Mouse (Mus musculus): ENCODE measurements around the gene Kcnc2. TPM values are rescaled to one million over a fixed set of nuclear protein-coding genes. Genes with fewer than 3 reads are reported as not detected.
"Not testable (repeated sequence)": the region's sequence is repeated elsewhere in the genome, so short reads cannot be mapped to it uniquely, and the experiment has no call there.

Gene Kcnc2
- polyA plus RNA-seq (2015; fragmentation: Nextera tagmentation; extraction: Ambion mirVana): 0.24 and 0.67 TPM in 2 replicates

DNA sequence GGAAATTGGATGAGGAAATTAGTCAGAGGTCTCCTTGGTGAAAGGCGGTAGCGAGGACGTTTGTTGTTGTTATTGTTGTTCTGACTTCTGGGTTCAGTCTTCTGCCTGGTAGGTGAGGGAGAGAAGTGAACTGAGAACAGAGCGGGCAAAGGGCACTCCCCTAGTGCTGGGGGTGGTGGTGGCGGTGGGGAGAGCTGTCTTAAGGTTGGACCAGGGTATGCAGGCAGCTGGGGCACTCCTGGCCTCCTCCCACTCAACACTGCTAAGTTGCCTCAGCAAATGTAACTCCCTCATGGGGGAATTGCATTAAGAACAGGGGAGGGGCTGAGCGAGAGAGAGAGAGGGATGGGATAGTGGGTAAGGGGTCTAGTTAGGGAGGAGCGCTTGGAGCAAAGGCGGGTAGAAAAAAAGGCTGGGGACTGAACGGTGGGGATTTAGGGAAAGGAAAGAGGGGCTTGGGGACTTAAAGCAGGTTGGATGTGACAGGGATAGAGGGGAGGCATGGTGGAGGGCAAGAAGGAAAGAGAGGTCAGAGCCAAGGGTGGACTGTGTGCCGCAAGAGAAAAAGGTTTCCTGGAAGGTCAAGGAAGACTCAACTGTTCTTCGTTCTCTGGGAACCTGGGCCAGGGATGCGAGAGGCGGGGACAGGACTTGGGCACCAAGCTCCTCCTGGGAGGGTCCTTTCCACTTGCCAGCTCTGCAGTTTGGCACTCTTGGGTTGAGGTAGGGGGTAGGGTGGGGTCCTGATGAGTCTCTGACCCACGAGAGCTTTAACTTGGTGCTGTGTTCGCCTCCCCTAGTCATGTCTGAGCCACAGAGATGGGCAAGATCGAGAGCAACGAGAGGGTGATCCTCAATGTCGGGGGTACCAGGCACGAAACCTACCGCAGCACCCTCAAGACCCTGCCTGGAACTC lies at the start of gene Kcnc2:
Kcnc2 (plus strand) TSS at position 235 of the 916 bp plus-strand sequence.
- H3K4me3 ChIP-seq (ENCODE audit: low read length): peak within 1 kb of the TSS; percentile 55
- H3K9me3 ChIP-seq (ENCODE audit: control insufficient read depth, low read length): no peaks in the 10 kb centered on the region
- WGBS: 3% methylated on average over 20 of the region's 20 CpGs
- H3K27ac ChIP-seq (ENCODE audit: low read length): no peak within 1 kb of the TSS
- peaks cover 16% of the 10 kb centered on the region; the same call in 1 of the 2 replicates for H3K4me1 ChIP-seq (replicated peaks; ENCODE audit: control insufficient read depth, insufficient read depth, low read length)
- peak within 1 kb of the TSS; percentile 60 for H3K9ac ChIP-seq (ENCODE audit: low read length)
- no peaks in the 10 kb centered on the region for H3K36me3 ChIP-seq (ENCODE audit: control insufficient read depth, insufficient read depth, low read length)
- peak within 1 kb of the TSS; percentile 88 for H3K4me2 ChIP-seq (ENCODE audit: low read depth, low read length)
- peaks cover 34% of the 10 kb centered on the region for H3K27me3 ChIP-seq (ENCODE audit: control insufficient read depth, insufficient read depth, low read depth, low read length)
- ATAC-seq (ENCODE audit: low read depth): peak; percentile 46

DNA sequence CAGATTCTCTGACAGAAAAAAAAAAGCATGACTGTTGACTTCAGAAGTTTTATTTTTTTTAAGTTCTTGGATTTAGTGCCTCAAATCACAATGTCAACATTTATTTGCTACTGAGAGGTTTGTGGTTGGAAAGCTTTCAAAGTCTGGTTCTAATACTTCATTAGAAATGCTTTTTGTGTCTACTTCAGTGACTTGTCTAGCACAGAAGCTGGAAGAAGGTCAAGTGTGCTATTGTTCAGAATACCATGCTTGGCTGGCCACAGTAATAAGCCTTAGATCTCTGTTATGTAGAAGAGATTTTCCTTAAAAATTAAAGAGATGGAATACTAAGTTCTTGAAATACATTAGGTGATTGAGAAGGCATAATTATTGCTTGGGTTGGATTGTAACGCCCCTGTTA lies 43.8 kb upstream of the Kcnc2 start:
- Histone ChIP-seq H3K9me3 (ENCODE audit: control insufficient read depth, low read length) (no peaks in the 10 kb centered on the region), H3K36me3 (ENCODE audit: control insufficient read depth, insufficient read depth, low read length) (no peaks in the 10 kb centered on the region), H3K4me2 (ENCODE audit: low read depth, low read length) (no peak overlapping the region), H3K27me3 (ENCODE audit: control insufficient read depth, insufficient read depth, low read depth, low read length) (no peaks in the 10 kb centered on the region), H3K27ac (ENCODE audit: low read length) (no peak overlapping the region), H3K9ac (ENCODE audit: low read length) (no peak overlapping the region), H3K4me1 (replicated peaks; ENCODE audit: control insufficient read depth, insufficient read depth, low read length) (no peaks in the 10 kb centered on the region), H3K4me3 (ENCODE audit: low read length) (no peak overlapping the region)
- no peak for ATAC-seq (ENCODE audit: low read depth)
- 52% methylated on average over 1 of the region's 1 CpGs for WGBS

DNA sequence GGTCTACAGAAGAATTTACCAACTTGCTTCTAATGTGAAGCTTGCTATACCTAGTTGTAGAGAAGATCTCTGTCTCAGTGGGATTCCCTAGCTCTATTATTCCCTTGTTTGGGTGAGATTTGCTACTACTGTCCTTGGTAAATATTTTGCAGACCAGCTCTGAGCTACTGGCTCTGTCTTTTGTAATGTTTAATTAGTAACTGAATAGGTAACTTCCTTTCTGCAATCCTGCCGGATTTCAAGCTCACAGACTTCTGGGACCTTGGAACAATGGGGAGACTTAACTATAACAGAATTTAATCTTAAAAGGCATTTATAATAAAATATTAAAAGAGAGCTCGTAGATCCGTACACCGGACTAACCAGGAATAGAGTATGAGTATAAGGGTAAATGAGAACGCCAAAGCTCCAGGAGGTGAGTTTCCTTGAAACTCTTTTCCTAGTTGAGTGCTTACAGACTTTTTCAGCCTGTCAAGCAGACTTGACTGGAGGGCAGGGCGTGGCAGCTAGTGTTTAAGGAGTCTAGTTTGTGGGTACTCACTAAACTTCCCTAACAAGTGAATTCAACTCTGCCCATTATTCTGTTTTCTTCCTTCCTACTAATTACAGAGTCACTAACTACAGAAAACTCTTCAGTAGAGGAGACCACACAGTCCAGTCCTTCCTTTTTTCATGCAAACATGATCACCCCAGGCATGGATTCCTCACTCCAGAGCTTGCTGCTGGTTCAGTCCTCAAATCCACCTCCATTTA lies 41.7 kb upstream of the Kcnc2 start:
- not testable (repeated sequence) for H3K27ac ChIP-seq (ENCODE audit: low read length); H3K27me3 ChIP-seq (ENCODE audit: control insufficient read depth, insufficient read depth, low read depth, low read length); H3K4me2 ChIP-seq (ENCODE audit: low read depth, low read length); H3K9me3 ChIP-seq (ENCODE audit: control insufficient read depth, low read length); ATAC-seq (ENCODE audit: low read depth); H3K4me1 ChIP-seq (replicated peaks; ENCODE audit: control insufficient read depth, insufficient read depth, low read length); H3K9ac ChIP-seq (ENCODE audit: low read length); H3K36me3 ChIP-seq (ENCODE audit: control insufficient read depth, insufficient read depth, low read length); H3K4me3 ChIP-seq (ENCODE audit: low read length)
- WGBS: 46% methylated on average over 6 of the region's 6 CpGs

DNA sequence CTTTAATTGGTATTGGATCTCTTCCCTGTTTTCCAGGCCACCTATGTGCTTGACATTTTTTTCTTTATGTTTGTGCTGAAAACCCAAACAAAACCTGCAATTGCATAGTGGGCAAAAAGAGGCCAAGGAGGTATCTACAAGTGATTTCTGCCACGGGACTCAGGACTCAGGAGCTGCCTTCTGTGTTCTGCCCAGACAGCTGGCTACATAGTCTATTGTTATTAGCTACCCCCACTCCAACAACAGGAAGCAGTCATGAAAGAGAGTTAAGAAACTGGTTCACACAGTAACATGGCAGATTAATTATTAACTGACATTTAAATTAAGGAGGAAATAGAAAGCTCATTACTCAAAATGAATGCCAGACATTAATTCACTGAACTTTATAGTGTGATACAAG lies 38.2 kb upstream of the Kcnc2 start:
- H3K36me3 ChIP-seq (ENCODE audit: control insufficient read depth, insufficient read depth, low read length); H3K4me1 ChIP-seq (replicated peaks; ENCODE audit: control insufficient read depth, insufficient read depth, low read length); H3K27ac ChIP-seq (ENCODE audit: low read length); H3K4me3 ChIP-seq (ENCODE audit: low read length); H3K4me2 ChIP-seq (ENCODE audit: low read depth, low read length); ATAC-seq (ENCODE audit: low read depth); H3K9me3 ChIP-seq (ENCODE audit: control insufficient read depth, low read length); H3K9ac ChIP-seq (ENCODE audit: low read length); H3K27me3 ChIP-seq (ENCODE audit: control insufficient read depth, insufficient read depth, low read depth, low read length): not testable (repeated sequence)
- WGBS: 30% methylated on average over 1 of the region's 1 CpGs

DNA sequence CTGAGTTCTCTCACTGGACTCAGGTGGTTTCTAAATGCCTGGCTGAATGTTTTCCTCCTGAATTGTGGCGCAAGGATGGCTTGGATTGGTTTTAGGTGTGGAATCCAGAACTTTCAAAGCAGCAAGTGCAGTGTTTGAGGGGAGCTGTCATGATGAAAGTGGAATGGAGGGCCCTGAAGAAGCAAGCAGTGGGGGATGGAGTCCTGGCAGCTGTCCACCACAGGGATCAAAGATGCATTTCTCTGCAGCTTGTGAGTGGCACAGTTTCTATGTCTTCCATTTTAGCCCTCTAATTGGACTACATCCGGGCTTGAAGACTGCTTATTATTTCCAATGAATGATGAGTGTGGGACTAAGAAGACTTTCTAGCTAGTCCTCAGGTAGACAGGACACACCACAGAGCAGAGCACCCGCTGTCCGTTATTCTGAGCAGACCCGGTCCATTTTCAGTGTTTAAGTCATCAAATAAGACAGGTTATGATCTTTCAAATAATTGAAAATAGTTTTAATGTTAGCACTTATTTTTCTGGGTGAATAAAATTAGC lies 35.5 kb upstream of the Kcnc2 start:
- not testable (repeated sequence) for H3K4me2 ChIP-seq (ENCODE audit: low read depth, low read length); H3K27ac ChIP-seq (ENCODE audit: low read length); H3K4me1 ChIP-seq (replicated peaks; ENCODE audit: control insufficient read depth, insufficient read depth, low read length); H3K36me3 ChIP-seq (ENCODE audit: control insufficient read depth, insufficient read depth, low read length); H3K4me3 ChIP-seq (ENCODE audit: low read length); H3K9ac ChIP-seq (ENCODE audit: low read length); ATAC-seq (ENCODE audit: low read depth); H3K9me3 ChIP-seq (ENCODE audit: control insufficient read depth, low read length); H3K27me3 ChIP-seq (ENCODE audit: control insufficient read depth, insufficient read depth, low read depth, low read length)
- 76% methylated on average over 5 of the region's 5 CpGs for WGBS

DNA sequence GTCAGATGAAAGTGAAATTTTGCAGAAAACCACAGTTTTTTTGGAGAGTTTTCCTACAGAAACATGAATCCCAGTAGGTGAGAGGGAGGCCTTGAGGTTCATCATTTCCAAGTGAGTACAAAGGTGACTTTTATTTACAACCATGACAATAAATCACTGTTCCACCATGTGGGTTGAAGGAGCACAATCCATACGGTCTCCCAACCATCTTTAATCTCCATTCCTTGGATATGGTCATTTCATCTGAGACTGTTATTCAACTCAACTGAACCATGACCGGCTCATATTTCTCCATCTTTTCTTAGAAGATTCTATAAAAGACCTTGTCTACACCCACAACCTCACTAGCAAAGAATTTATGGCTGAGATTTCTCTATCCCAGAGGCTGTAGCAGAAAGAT lies 22.6 kb upstream of the Kcnc2 start:
- 75% methylated on average over 2 of the region's 2 CpGs for WGBS
- Histone ChIP-seq H3K36me3 (ENCODE audit: control insufficient read depth, insufficient read depth, low read length) (no peaks in the 10 kb centered on the region), H3K4me2 (ENCODE audit: low read depth, low read length) (no peak overlapping the region), H3K27ac (ENCODE audit: low read length) (no peak overlapping the region), H3K27me3 (ENCODE audit: control insufficient read depth, insufficient read depth, low read depth, low read length) (no peaks in the 10 kb centered on the region), H3K9me3 (ENCODE audit: control insufficient read depth, low read length) (no peaks in the 10 kb centered on the region), H3K4me3 (ENCODE audit: low read length) (no peak overlapping the region), H3K9ac (ENCODE audit: low read length) (no peak overlapping the region), H3K4me1 (replicated peaks; ENCODE audit: control insufficient read depth, insufficient read depth, low read length) (no peaks in the 10 kb centered on the region)
- ATAC-seq (ENCODE audit: low read depth): no peak

DNA sequence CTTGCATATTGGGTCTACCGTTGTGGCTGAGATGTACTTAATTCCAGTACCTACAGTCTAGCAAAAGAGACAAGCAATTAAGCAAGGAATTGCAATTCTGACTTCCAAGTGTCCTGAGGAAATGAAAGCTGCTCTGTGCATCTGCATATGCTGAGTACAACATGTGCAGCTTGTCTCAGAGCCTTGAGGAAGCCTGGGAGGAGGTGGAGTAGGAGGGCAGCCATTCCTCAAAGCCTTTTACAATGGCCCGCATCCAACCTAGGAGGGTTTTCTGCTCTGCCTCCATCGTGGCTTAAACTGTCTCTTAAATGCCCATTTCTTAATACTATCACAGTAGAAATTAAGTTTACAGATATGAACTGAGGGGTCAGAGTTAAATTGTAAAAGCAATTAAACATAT lies 7.5 kb upstream of the Kcnc2 start:
- no peak for ATAC-seq (ENCODE audit: low read depth)
- WGBS: 66% methylated on average over 3 of the region's 3 CpGs
- Histone ChIP-seq H3K4me3 (ENCODE audit: low read length) (no peak overlapping the region), H3K9ac (ENCODE audit: low read length) (no peak overlapping the region), H3K4me2 (ENCODE audit: low read depth, low read length) (no peak overlapping the region), H3K4me1 (replicated peaks; ENCODE audit: control insufficient read depth, insufficient read depth, low read length) (no peaks in the 10 kb centered on the region), H3K36me3 (ENCODE audit: control insufficient read depth, insufficient read depth, low read length) (no peaks in the 10 kb centered on the region), H3K27me3 (ENCODE audit: control insufficient read depth, insufficient read depth, low read depth, low read length) (no peaks in the 10 kb centered on the region), H3K9me3 (ENCODE audit: control insufficient read depth, low read length) (no peaks in the 10 kb centered on the region), H3K27ac (ENCODE audit: low read length) (no peak overlapping the region)

DNA sequence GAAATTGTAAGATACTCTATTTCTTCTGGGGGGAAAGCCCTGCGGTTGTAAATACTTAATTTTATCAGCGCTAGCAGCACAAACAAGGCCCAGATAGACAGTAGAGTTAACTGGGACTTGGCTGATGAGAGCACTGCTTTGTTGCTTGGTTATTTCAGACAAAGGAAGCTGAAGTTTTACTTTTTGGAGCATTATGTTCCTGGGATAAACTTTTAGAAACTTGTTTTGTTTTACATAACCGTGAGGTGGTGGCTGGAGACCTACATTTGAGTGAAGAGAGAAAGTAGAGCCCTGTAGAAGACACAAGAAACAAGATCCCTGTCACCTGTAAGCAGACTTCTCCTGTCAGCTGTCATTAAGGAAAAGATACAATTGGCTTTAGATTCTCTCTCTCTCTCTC lies 1.4 kb upstream of the Kcnc2 start:
- H3K4me2 ChIP-seq (ENCODE audit: low read depth, low read length): peak overlapping the region; percentile 88; the same call in 1 of the 2 replicates
- peaks cover 34% of the 10 kb centered on the region for H3K27me3 ChIP-seq (ENCODE audit: control insufficient read depth, insufficient read depth, low read depth, low read length)
- H3K4me1 ChIP-seq (replicated peaks; ENCODE audit: control insufficient read depth, insufficient read depth, low read length): peaks cover 16% of the 10 kb centered on the region; the same call in 1 of the 2 replicates
- H3K9ac ChIP-seq (ENCODE audit: low read length): no peak overlapping the region
- H3K9me3 ChIP-seq (ENCODE audit: control insufficient read depth, low read length): no peaks in the 10 kb centered on the region
- ATAC-seq (ENCODE audit: low read depth): no peak
- 59% methylated on average over 3 of the region's 3 CpGs for WGBS
- no peaks in the 10 kb centered on the region for H3K36me3 ChIP-seq (ENCODE audit: control insufficient read depth, insufficient read depth, low read length)
- no peak overlapping the region for H3K27ac ChIP-seq (ENCODE audit: low read length)
- H3K4me3 ChIP-seq (ENCODE audit: low read length): no peak overlapping the region
